Mouse (Mus musculus): ENCODE measurements at regions not wholly inside any gene's neighbourhood (a gene's known extent, or its start where the extent isn't known, plus 50 kb on each side); places are given as distances from the start of the nearest gene placed in this dataset.

DNA sequence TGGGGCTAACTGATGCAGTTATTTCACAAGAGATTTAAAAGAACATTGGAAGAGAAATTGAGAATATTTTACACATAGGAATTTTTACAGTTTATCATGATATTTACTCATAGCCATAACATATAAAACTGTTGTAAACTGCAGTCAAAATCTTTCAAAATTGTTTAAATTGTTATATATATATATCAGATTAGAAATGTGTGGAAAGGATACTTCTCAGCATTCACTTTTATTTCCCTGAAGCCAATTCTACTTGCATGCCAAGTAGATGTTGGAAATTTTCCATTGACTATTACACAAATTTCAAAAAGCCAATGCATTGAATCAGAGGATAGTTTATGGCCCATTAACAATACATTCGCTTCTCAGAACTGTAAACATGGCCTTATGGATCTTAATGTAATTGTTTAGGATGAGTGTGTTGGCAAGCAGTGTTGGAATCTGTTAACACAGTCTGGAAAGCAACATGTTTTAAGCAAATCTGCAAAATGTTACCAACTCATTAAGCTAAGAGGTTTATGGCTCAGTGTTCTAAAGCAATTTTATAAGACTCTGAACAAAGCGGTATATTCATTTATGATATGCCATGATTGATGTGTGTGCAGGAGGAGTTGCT, 330.7 kb downstream of the Cox7c start:
- H3K4me1 ChIP-seq (ENCODE audit: control insufficient read depth, insufficient read depth, insufficient read length) = no peaks in the 10 kb centered on the region
- no peaks in the 10 kb centered on the region for H3K36me3 ChIP-seq (ENCODE audit: control insufficient read depth, insufficient read depth, low read length)
- DNase-seq (ENCODE audit: low read depth in 1 of 2, low spot score in 2 of 2) = no peak
- no peaks in the 10 kb centered on the region for H3K27me3 ChIP-seq (ENCODE audit: control insufficient read depth, insufficient read depth, low read length)
- 89% methylated on average over 2 of the region's 2 CpGs for WGBS
- no peak overlapping the region for H3K4me3 ChIP-seq (ENCODE audit: extremely low read depth, insufficient read depth, insufficient read length)
- no peak overlapping the region for H3K27ac ChIP-seq (ENCODE audit: insufficient read depth, low read length)
- no peak for TF ChIP-seq CTCF (IDR thresholded peaks at IDR 0.05; ENCODE audit: extremely low read depth, insufficient read depth, insufficient read length, insufficient replicate concordance)

DNA sequence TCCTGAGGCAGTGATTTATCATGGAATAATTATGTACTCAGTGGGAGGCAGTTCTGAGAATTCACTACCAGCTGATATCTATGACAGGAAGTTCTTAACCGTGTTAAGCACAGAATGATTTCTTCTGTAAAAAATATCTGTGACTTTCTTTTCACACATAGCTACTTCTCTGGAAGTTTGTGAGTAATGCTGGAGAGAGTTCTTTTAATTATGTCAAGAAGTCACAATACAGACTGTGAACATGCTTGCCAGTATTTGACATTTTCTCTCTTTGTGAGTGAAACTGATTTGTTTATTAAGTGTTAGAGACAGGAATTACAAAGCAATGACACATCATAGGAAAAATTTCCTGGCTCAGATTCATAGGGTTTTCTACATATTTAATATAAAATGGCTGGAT, 354.3 kb downstream of the Cox7c start:
- Histone ChIP-seq H3K4me3 (ENCODE audit: extremely low read depth, insufficient read depth, insufficient read length) (no peak overlapping the region), H3K36me3 (ENCODE audit: control insufficient read depth, insufficient read depth, low read length) (no peaks in the 10 kb centered on the region), H3K4me1 (ENCODE audit: control insufficient read depth, insufficient read depth, insufficient read length) (no peaks in the 10 kb centered on the region), H3K27me3 (ENCODE audit: control insufficient read depth, insufficient read depth, low read length) (no peaks in the 10 kb centered on the region), H3K27ac (ENCODE audit: insufficient read depth, low read length) (no peak overlapping the region)
- 17% methylated on average over 1 of the region's 1 CpGs for WGBS
- no peak for DNase-seq (ENCODE audit: low read depth in 1 of 2, low spot score in 2 of 2)
- TF ChIP-seq POLR2A (IDR thresholded peaks at IDR 0.05; ENCODE audit: low read depth, low read length) (no peak), CTCF (IDR thresholded peaks at IDR 0.05; ENCODE audit: extremely low read depth, insufficient read depth, insufficient read length, insufficient replicate concordance) (no peak)

Data from spleen, adult 2 months (tissue).